Comparison of ENCODE assay signal across 8 mouse cellular contexts in the genomic region with DNA sequence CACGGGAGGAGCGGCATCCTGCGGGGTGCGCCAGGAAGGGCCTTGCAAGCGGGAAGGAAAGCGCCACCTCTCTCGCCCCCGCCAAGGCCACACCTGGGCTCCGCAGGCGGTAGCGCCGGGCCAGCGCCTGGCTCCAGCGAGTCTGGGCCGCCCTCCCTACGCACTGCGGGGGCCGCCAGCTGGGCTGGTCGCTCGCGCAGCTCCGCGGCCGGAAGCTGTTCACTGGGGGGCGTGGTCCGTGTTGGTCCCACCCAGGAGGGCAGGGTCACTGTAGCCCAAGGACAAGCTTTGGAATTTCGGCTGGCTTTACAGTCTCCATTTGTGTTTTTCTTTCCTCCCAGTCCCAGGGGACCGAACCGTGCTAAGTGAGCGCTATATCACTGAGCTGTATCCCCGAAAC. TPM values are rescaled to one million over a fixed set of nuclear protein-coding genes. Genes with fewer than 3 reads are reported as not detected.
A peak's percentile ranks its signal among the peaks of the same experiment; 100 is the strongest.
DNase-seq lines count a peak whose midpoint lies in the region; ATAC-seq lines count a peak whose summit lies in the region.

No protein-coding gene starts in this region.

- peak overlapping the region; percentile 88 for H3K27ac ChIP-seq in lung, embryonic 15.5 days

- no peaks in the 10 kb centered on the region for H3K9me3 ChIP-seq in lung, embryonic 15.5 days

- H3K9ac ChIP-seq in lung, embryonic 15.5 days = peak overlapping the region; percentile 31

- 2% methylated on average over 31 of the region's 31 CpGs for WGBS in lung, embryonic 15.5 days

- no peaks in the 10 kb centered on the region for H3K27me3 ChIP-seq in lung, embryonic 15.5 days

- DNase-seq in ZHBTc4 (ENCODE audit: low read depth, low spot score) = peak; percentile 97
- peak; percentile 75 for DNase-seq in cerebellum, adult 9-10 months
- peak; percentile 61 to 78 for DNase-seq in frontal cortex, adult 2 months (ENCODE audit: extremely low spot score in 1 of 2, low spot score in 1 of 2)
- peak; percentile 97 for DNase-seq in heart, postnatal 4 days
- DNase-seq in layer of hippocampus, postnatal 10 days (ENCODE audit: low spot score in 2 of 2) = peak; percentile 74 to 83
- peak; percentile 85 for DNase-seq in right cerebral cortex, adult 18-20 months

- peak overlapping the region; percentile 60 for H3K4me2 ChIP-seq in lung, embryonic 15.5 days

- H3K36me3 ChIP-seq in lung, embryonic 15.5 days = peaks cover 33% of the 10 kb centered on the region

- peak overlapping the region; percentile 36 for H3K4me3 ChIP-seq in lung, embryonic 15.5 days

- H3K4me1 ChIP-seq in lung, embryonic 15.5 days = peaks cover 34% of the 10 kb centered on the region

- ATAC-seq in lung, embryonic 15.5 days (ENCODE audit: borderline replicate concordance, extremely low read depth, low FRiP score, low TSS enrichment) = peak; percentile 93
- ATAC-seq in megakaryocyte, adult 5-6 weeks (ENCODE audit: poor library complexity, severe bottlenecking) = no peak

RNA-seq across cellular contexts. Expression of gene Mcts2, which starts 20.8 kb away (rescaled TPM):
- 18.9 and 19.0 TPM in 2 replicates for polyA plus RNA-seq in frontal cortex, adult 2 months (2012; rRNA removed)
- total RNA-seq in heart, postnatal 4 days (2021) = 10 to 100 TPM; 19.9 to 20.2 TPM
- total RNA-seq in layer of hippocampus, postnatal 10 days (2021) = 10 to 100 TPM; 25.3 to 25.7 TPM
- 27.1 and 28.5 TPM in 2 replicates for polyA plus RNA-seq in lung, embryonic 15.5 days (2015; fragmentation: Nextera tagmentation; extraction: Ambion mirVana)
- 8.4 and 9.3 TPM in 2 replicates for total RNA-seq in megakaryocyte, adult 5-6 weeks (2015)
- total RNA-seq in megakaryocyte, adult 5-6 weeks (2017) = 7.1 and 8.3 TPM in 2 replicates

RNA-seq across cellular contexts. Expression of gene Id1, which starts 28.4 kb away (rescaled TPM):
- polyA plus RNA-seq in frontal cortex, adult 2 months (2012; rRNA removed) = 81.5 and 93.8 TPM in 2 replicates
- total RNA-seq in heart, postnatal 4 days (2021) = 10 to 100 TPM; 71.8 to 76.6 TPM
- total RNA-seq in layer of hippocampus, postnatal 10 days (2021) = 10 to 100 TPM; 29.0 to 31.2 TPM
- 134 and 143 TPM in 2 replicates for polyA plus RNA-seq in lung, embryonic 15.5 days (2015; fragmentation: Nextera tagmentation; extraction: Ambion mirVana)
- 28.4 and 48.3 TPM in 2 replicates for total RNA-seq in megakaryocyte, adult 5-6 weeks (2015)
- total RNA-seq in megakaryocyte, adult 5-6 weeks (2017) = 35.0 and 40.1 TPM in 2 replicates

RNA-seq across cellular contexts. Expression of gene H13, which starts 38.4 kb away (rescaled TPM):
- polyA plus RNA-seq in frontal cortex, adult 2 months (2012; rRNA removed) = 82.4 and 82.7 TPM in 2 replicates
- 10 to 100 TPM; 54.1 to 54.2 TPM for total RNA-seq in heart, postnatal 4 days (2021)
- 100 to 1,000 TPM; 109 to 114 TPM for total RNA-seq in layer of hippocampus, postnatal 10 days (2021)
- polyA plus RNA-seq in lung, embryonic 15.5 days (2015; fragmentation: Nextera tagmentation; extraction: Ambion mirVana) = 97.7 and 104 TPM in 2 replicates
- 165 and 166 TPM in 2 replicates for total RNA-seq in megakaryocyte, adult 5-6 weeks (2015)
- 100 and 109 TPM in 2 replicates for total RNA-seq in megakaryocyte, adult 5-6 weeks (2017)

RNA-seq across cellular contexts. Expression of gene Cox4i2, which starts 46.3 kb away (rescaled TPM):
- polyA plus RNA-seq in frontal cortex, adult 2 months (2012; rRNA removed) = 6.9 and 7.6 TPM in 2 replicates
- total RNA-seq in heart, postnatal 4 days (2021) = 10 to 100 TPM; 13.7 to 15.1 TPM
- 1 to 10 TPM; 2.1 to 2.5 TPM for total RNA-seq in layer of hippocampus, postnatal 10 days (2021)
- polyA plus RNA-seq in lung, embryonic 15.5 days (2015; fragmentation: Nextera tagmentation; extraction: Ambion mirVana) = 74.8 and 81.0 TPM in 2 replicates
- 0.20 and 0.55 TPM in 2 replicates for total RNA-seq in megakaryocyte, adult 5-6 weeks (2015)
- total RNA-seq in megakaryocyte, adult 5-6 weeks (2017) = 0.41 TPM in 1 of 2 replicates, not detected in the other
